Mouse (Mus musculus) C2C12 (cell line): Measurements from ENCODE around the gene 1700088E04Rik. TPM values are rescaled to one million over a fixed set of nuclear protein-coding genes. Genes with fewer than 3 reads are reported as not detected.

Source experiments
- H3K27me3 ChIP-seq: one replicate; pipeline ENCODE4 v1.6.1; 2011; ENCODE audit not compliant: control insufficient read depth, insufficient read depth, insufficient read length
- H3K36me3 ChIP-seq: one replicate; pipeline ENCODE4 v1.6.1; 2011; ENCODE audit not compliant: control insufficient read depth, insufficient read depth
- H3K4me3 ChIP-seq: one replicate; pipeline ENCODE4 v1.5.1; 2011; ENCODE audit warnings: mild to moderate bottlenecking, control low read depth; ENCODE audit not compliant: poor library complexity, insufficient read depth, severe bottlenecking
- H3K79me2 ChIP-seq: one replicate; pipeline ENCODE4 v1.6.1; 2011; ENCODE audit not compliant: control insufficient read depth, insufficient read depth
- H3K79me3 ChIP-seq: one replicate; pipeline ENCODE4 v1.6.1; 2011; ENCODE audit warnings: low read depth, control low read depth
- H3ac ChIP-seq: one replicate; pipeline ENCODE3; 2011; ENCODE audit warnings: low read depth; ENCODE audit not compliant: control insufficient read depth, insufficient read length
- CEBPB ChIP-seq: IDR thresholded peaks from one replicate; pipeline ENCODE4 v1.6.1; 2011; ENCODE audit warnings: low read depth, mild to moderate bottlenecking, control low read depth, moderate library complexity
- CTCF ChIP-seq: IDR thresholded peaks from one replicate; pipeline ENCODE4 v1.5.1; 2011; ENCODE audit not compliant: control insufficient read depth, insufficient read depth, insufficient read length
- FOSL1 ChIP-seq: IDR thresholded peaks from one replicate; pipeline ENCODE4 v1.8.0; 2011; ENCODE audit warnings: mild to moderate bottlenecking, low read length; ENCODE audit not compliant: poor library complexity, insufficient read depth, severe bottlenecking
- MAX ChIP-seq: IDR thresholded peaks from one replicate; pipeline ENCODE4 v1.6.1; 2011; ENCODE audit warnings: mild to moderate bottlenecking, control low read depth
- MYOD1 ChIP-seq: IDR thresholded peaks from one replicate; pipeline ENCODE4 v1.6.1; 2011; ENCODE audit warnings: low read depth; ENCODE audit not compliant: control insufficient read depth, insufficient read length
- MYOG ChIP-seq: IDR thresholded peaks from one replicate; pipeline ENCODE4 v1.6.1; 2011; ENCODE audit not compliant: control insufficient read depth, insufficient read length; ENCODE audit errors: extremely low read depth
- USF1 ChIP-seq: IDR thresholded peaks from one replicate; pipeline ENCODE4 v1.6.1; 2011; ENCODE audit warnings: low read depth, mild to moderate bottlenecking, control low read depth, moderate library complexity
- polyA plus RNA-seq: library from polyadenylated mRNA; unstranded; fragments of >200 nt; fragmentation: generic; extraction: Trizol; gene quantifications from one replicate; pipeline ENCODE4 v1.2.1, GENCODE M21; 2012; ENCODE audit warnings: missing spikeins

Gene 1700088E04Rik
- polyA plus RNA-seq, 1 experiment = 5.6 TPM

DNA sequence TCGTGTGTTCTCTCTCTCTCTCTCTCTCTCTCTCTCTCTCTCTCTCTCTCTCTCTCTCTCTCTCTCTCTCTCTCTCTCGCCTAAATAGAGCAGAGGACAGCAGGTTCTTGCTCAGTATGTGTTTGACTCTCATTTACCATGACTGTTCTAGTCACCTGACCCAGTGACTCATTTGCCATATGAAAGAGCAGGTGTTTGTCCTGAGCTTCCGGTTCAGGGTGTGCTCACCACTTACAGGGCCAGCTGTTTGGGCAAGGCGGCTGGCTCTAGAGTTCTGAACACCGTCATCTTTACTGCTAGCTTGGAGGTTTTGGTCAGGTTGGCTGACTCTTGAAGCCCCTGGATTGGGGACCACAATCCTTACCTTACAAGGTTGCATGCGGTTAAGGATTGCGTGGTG, 4.5 kb upstream of the 1700088E04Rik start:
- Histone ChIP-seq H3K79me3 (peaks cover 23% of the 10 kb centered on the region), H3K4me3 (no peak overlapping the region), H3ac (no peak overlapping the region), H3K79me2 (peaks cover 45% of the 10 kb centered on the region), H3K27me3 (no peaks in the 10 kb centered on the region), H3K36me3 (peaks cover 49% of the 10 kb centered on the region)
- no peak for TF ChIP-seq MAX
- no peak for TF ChIP-seq MYOD1
- TF ChIP-seq CEBPB = no peak
- TF ChIP-seq FOSL1 = no peak
- no peak for TF ChIP-seq USF1
- TF ChIP-seq CTCF = no peak
- TF ChIP-seq MYOG = no peak

DNA sequence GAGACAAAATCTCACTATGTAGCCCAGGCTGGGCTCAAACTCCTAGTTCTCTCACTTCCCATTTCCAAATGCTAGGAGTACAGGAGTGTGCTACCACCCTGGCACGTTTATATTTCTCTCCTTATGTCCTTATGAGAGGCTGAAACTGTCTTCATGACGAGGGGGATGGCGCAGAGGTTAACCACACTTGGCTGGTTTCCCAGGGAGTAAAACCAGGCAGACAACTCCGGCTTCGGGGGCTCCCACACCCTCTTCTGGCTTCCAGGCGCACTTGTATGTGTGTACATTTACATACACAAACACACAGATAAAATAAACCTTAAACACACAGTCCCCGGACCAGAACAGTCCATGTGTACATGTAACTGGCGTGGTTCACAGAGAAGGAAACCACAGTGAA, 3.0 kb upstream of the 1700088E04Rik start:
- H3K79me3 ChIP-seq = peaks cover 23% of the 10 kb centered on the region
- no peak overlapping the region for H3ac ChIP-seq
- peaks cover 37% of the 10 kb centered on the region for H3K79me2 ChIP-seq
- H3K27me3 ChIP-seq = no peaks in the 10 kb centered on the region
- TF ChIP-seq MYOG (no peak), CEBPB (no peak), FOSL1 (no peak), MYOD1 (no peak), USF1 (no peak), MAX (no peak), CTCF (no peak)
- H3K36me3 ChIP-seq = peaks cover 43% of the 10 kb centered on the region
- no peak overlapping the region for H3K4me3 ChIP-seq

DNA sequence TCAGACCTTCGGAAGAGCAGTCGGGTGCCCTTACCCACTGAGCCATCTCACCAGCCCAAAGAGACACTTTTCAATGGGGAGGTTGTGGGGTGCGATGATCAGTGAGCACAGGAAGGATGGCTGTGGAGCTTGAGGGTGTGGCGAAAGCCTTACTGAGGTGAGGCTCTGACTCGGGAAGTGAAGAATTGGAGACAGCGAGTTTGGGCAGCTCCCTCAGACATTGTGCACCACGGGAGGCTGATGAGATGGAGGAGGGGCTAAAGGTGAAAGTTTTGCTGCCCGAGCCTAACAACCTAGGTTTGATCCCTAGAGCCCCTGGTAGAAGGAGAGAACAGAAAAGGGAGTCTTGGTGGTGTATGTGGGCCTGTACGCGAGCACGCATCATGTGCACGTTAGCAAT, 2.3 kb upstream of the 1700088E04Rik start:
- H3K36me3 ChIP-seq = peaks cover 36% of the 10 kb centered on the region
- no peak overlapping the region for H3ac ChIP-seq
- TF ChIP-seq CTCF (no peak), CEBPB (no peak), USF1 (no peak), MYOG (no peak), FOSL1 (no peak), MAX (no peak), MYOD1 (no peak)
- no peaks in the 10 kb centered on the region for H3K27me3 ChIP-seq
- no peak overlapping the region for H3K4me3 ChIP-seq
- H3K79me2 ChIP-seq = peaks cover 34% of the 10 kb centered on the region
- H3K79me3 ChIP-seq = peaks cover 23% of the 10 kb centered on the region

DNA sequence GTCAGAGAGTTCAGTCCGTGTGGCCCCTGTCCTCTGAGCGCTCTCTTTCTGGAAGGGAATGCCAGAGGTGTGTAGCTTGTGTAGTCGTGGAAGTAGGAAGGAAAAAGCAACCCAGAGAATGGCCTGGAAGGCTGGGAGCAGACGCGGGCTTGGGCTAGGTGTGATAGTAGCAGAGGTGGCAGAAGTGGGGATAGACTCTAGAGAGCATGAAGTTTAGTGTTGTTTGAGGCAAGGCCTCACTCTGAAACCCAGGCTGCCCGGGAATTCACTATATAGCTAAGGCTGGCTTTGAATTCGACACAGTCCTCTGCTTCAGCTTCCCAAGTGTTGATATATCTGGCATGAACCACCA, 489 bp upstream of the 1700088E04Rik start:
- Histone ChIP-seq H3K36me3 (peaks cover 18% of the 10 kb centered on the region), H3K79me2 (peaks cover 34% of the 10 kb centered on the region), H3K27me3 (no peaks in the 10 kb centered on the region), H3ac (peak overlapping the region; percentile 82), H3K79me3 (peaks cover 23% of the 10 kb centered on the region), H3K4me3 (peak overlapping the region; percentile 94)
- no peak for TF ChIP-seq FOSL1

DNA sequence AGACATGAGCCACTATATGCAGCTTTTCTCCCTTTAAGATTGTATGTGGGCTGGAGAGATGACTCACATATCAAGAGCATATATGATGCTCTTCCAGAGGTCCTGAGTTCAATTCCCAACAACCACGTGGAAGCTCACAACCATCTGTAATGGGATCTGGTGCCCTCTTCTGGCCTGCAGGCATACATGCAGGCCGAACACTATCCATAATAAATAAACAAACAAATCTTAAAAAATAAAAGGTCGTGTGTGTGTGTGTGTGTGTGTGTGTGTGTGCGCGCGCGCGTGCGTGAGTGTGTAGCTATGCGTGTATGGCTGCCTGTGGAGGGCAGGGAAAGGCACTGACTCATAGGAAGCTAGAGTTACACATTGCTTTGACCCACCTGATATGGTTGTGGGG, 1.4 kb downstream of the 1700088E04Rik start:
- H3K27me3 ChIP-seq = no peaks in the 10 kb centered on the region
- H3K79me2 ChIP-seq = peaks cover 33% of the 10 kb centered on the region
- H3K79me3 ChIP-seq = peaks cover 23% of the 10 kb centered on the region
- no peak overlapping the region for H3ac ChIP-seq
- H3K36me3 ChIP-seq = peaks cover 8% of the 10 kb centered on the region
- H3K4me3 ChIP-seq = no peak overlapping the region
- no peak for TF ChIP-seq CTCF
- TF ChIP-seq MYOD1 = no peak
- TF ChIP-seq FOSL1 = no peak

DNA sequence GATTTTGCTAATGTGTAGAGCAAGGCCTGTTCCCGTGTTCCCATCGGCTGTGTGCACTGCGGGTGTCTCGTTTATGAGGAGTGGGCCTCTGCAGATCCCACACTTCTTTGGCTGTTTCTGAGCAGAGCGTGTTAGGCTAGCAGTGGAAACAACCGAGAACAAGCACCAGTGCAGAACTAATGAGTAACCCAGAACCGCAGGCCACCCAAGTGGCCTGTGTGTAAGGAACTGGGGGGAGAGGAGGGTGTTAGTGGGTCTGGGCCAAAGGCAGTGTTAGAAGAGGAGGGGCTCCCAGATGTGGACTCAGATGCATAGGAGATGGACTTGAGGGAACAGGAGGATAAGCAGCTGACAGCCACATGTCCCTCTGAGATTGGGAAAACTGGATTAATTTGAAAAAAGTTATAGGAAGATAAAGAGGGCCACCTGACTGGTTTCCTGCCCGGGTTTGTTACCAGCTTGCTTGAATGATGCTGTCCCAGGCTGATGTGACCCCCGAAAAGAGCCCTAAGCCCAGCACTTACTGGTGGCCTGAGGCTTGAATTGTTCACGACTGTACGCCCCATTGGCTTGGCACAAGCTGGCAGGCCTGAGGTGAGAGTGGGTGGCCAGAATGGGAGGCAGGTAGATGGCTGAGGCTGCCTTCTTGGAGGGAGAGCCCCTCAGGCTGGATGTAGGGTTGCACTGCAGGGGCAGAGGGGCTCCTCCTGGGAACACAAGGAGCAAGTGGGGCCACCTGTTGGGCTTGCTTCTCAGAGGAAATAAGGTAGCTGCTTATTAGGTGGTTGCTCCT, 5.1 kb downstream of the 1700088E04Rik start:
- H3K27me3 ChIP-seq = no peaks in the 10 kb centered on the region
- no peak overlapping the region for H3K4me3 ChIP-seq
- no peak overlapping the region for H3ac ChIP-seq
- no peaks in the 10 kb centered on the region for H3K79me3 ChIP-seq
- TF ChIP-seq USF1 (no peak), MAX (no peak)
- peaks cover 27% of the 10 kb centered on the region for H3K36me3 ChIP-seq
- H3K79me2 ChIP-seq = no peaks in the 10 kb centered on the region
